Mouse (Mus musculus): ENCODE results near the gene Adamts15.

DNA sequence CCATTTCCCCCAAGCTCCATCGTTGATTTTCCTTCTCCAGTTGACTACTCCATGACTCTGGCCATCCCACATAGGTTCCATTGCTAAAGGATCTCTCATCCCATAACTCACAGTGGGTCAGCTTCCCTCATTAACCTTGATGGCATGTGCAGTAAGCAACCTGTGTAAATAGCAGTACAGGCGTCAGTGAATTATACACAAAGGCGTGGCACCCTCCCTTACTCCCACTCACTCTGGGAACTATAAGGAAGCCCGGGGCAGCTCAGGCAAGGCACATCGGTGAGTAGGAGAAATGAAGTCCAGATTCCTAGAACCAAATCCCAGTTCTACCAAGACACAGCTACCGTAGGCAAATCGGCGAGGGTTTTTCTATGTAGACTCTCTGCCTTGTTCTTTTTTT, 72.8 kb downstream of the Adamts15 start:
- TF ChIP-seq CTCF (IDR thresholded peaks at IDR 0.05; ENCODE audit: low read depth), result no peak
- TF ChIP-seq EP300 (IDR thresholded peaks at IDR 0.05; ENCODE audit: low read depth), result no peak
